Mouse (Mus musculus) bone marrow, adult 2 months (tissue): Measurements from ENCODE around the gene Sod2. TPM values are rescaled to one million over a fixed set of nuclear protein-coding genes. Genes with fewer than 3 reads are reported as not detected.
"Not testable (repeated sequence)": the region's sequence is repeated elsewhere in the genome, so short reads cannot be mapped to it uniquely, and the experiment has no call there.

Experiments
- H3K27ac ChIP-seq: fragments of 200-500 bp; 2 replicates; pipeline ENCODE4 v1.5.1; 2012; ENCODE audit warnings: low read depth, mild to moderate bottlenecking, control low read depth, inconsistent platforms, low read length; ENCODE audit not compliant: control insufficient read depth, poor library complexity, insufficient read depth
- H3K4me1 ChIP-seq: fragments of 200-500 bp; 2 replicates; pipeline ENCODE4 v1.6.1; 2011; ENCODE audit warnings: low read length; ENCODE audit not compliant: control insufficient read depth, insufficient read depth
- H3K4me3 ChIP-seq: fragments of 200-500 bp; replicated peaks from 2 replicates; pipeline ENCODE3; 2011; ENCODE audit warnings: mild to moderate bottlenecking, low read depth, low read length, control low read depth; ENCODE audit not compliant: control insufficient read depth
- CTCF ChIP-seq: fragments of 200-500 bp; IDR thresholded peaks from 2 replicates; pipeline ENCODE4 v1.5.1; 2011; ENCODE audit warnings: low read length, control low read depth; ENCODE audit not compliant: control insufficient read depth, insufficient read depth
- POLR2A ChIP-seq: fragments of 200-500 bp; IDR thresholded peaks from 2 replicates; pipeline ENCODE4 v1.6.1; 2011; ENCODE audit warnings: low read depth, mild to moderate bottlenecking, control low read depth, low read length, borderline replicate concordance; ENCODE audit not compliant: control insufficient read depth
- WGBS: fragments of 180-500 bp; shearing (Covaris S2); methylation state at CpG from one replicate; pipeline ENCODE4 v1.1.7; 2018; 5-methylcytosine and 5-hydroxymethylcytosine counted together
- polyA plus RNA-seq: library from polyadenylated mRNA; stranded (reverse); fragments of >200 nt; gene quantifications from 2 replicates; pipeline ENCODE4 v1.2.4, GENCODE M21; 2011; ENCODE audit warnings: low replicate concordance; ENCODE audit not compliant: missing spikeins, insufficient read depth, insufficient read length

Sod2 gene
- 33.4 and 38.2 TPM in 2 replicates for polyA plus RNA-seq

GRCm38 (mm10) chr17:13006546-13006945, at the start of gene Sod2:
TSS of gene Sod2 (plus strand) at chr17:13006846.
- H3K27ac ChIP-seq, result peak within 1 kb of the TSS; percentile 92; the same call in 1 of the 2 replicates
- not testable (repeated sequence) for H3K4me1 ChIP-seq
- WGBS, result 85% methylated on average over 2 of the region's 2 CpGs
- H3K4me3 ChIP-seq, result peak within 1 kb of the TSS; percentile 97

GRCm38 (mm10) chr17:12959377-12959776, 47.3 kb upstream of the Sod2 start:
- H3K27ac ChIP-seq, H3K4me1 ChIP-seq, H3K4me3 ChIP-seq: not testable (repeated sequence)
- WGBS, result 44% methylated on average over 1 of the region's 2 CpGs

GRCm38 (mm10) chr17:12960331-12960873, 46.2 kb upstream of the Sod2 start, which contains the start of gene Acat2:
TSS of gene Acat2 (minus strand) at chr17:12960747.
- Histone ChIP-seq H3K27ac (peak within 1 kb of the TSS; percentile 70), H3K4me3 (peak within 1 kb of the TSS; percentile 92), H3K4me1 (no peaks in the 10 kb centered on the region; the same call in 1 of the 2 replicates)
- 0% methylated on average over 42 of the region's 42 CpGs for WGBS
- TF ChIP-seq POLR2A, result peak; percentile 94
- peak; percentile 6; the same call in 1 of the 2 replicates for TF ChIP-seq CTCF

GRCm38 (mm10) chr17:12963476-12963875, 43.2 kb upstream of the Sod2 start:
- no peak for TF ChIP-seq POLR2A
- TF ChIP-seq CTCF, result no peak
- no peak overlapping the region for H3K4me3 ChIP-seq
- H3K27ac ChIP-seq, result no peak overlapping the region
- no peaks in the 10 kb centered on the region; the same call in 1 of the 2 replicates for H3K4me1 ChIP-seq
- WGBS, result 85% methylated on average over 3 of the region's 3 CpGs

GRCm38 (mm10) chr17:12967173-12967572, 39.5 kb upstream of the Sod2 start:
- no peak overlapping the region for H3K4me3 ChIP-seq
- 84% methylated on average over 2 of the region's 2 CpGs for WGBS
- no peaks in the 10 kb centered on the region for H3K4me1 ChIP-seq
- no peak for TF ChIP-seq POLR2A
- no peak for TF ChIP-seq CTCF
- H3K27ac ChIP-seq, result no peak overlapping the region

GRCm38 (mm10) chr17:12973851-12974250, 32.8 kb upstream of the Sod2 start:
- H3K4me1 ChIP-seq, result no peaks in the 10 kb centered on the region
- TF ChIP-seq CTCF, result no peak
- TF ChIP-seq POLR2A, result no peak
- H3K27ac ChIP-seq, result no peak overlapping the region
- H3K4me3 ChIP-seq, result no peak overlapping the region
- WGBS, result 92% methylated on average over 2 of the region's 2 CpGs

- Histone ChIP-seq H3K4me1 (no peaks in the 10 kb centered on the region), H3K4me3 (no peak overlapping the region), H3K27ac (no peak overlapping the region)
- TF ChIP-seq CTCF (no peak), POLR2A (no peak)
- WGBS, result 91% methylated on average over 1 of the region's 1 CpGs
Observed at GRCm38 (mm10) chr17:12978546-12978945, 28.1 kb upstream of the Sod2 start.

GRCm38 (mm10) chr17:12983988-12984387, 22.7 kb upstream of the Sod2 start:
- WGBS, result 25% methylated on average over 2 of the region's 2 CpGs
- no peak overlapping the region for H3K27ac ChIP-seq
- no peaks in the 10 kb centered on the region; the same call in none of the 2 replicates for H3K4me1 ChIP-seq
- H3K4me3 ChIP-seq, result no peak overlapping the region
- TF ChIP-seq POLR2A (no peak), CTCF (no peak)

- H3K27ac ChIP-seq, H3K4me1 ChIP-seq, H3K4me3 ChIP-seq: not testable (repeated sequence)
- WGBS, result 69% methylated on average over 8 of the region's 8 CpGs
Observed at GRCm38 (mm10) chr17:12988096-12988495, 18.6 kb upstream of the Sod2 start.
